Mouse (Mus musculus): ENCODE measurements around the gene Rnf141. TPM values are rescaled to one million over a fixed set of nuclear protein-coding genes. Genes with fewer than 3 reads are reported as not detected.

The Rnf141 gene
- polyA plus RNA-seq, 1 experiment from 2014 or later, result 32.8 TPM

- 77% methylated on average over 18 of the region's 18 CpGs for WGBS
- no peak overlapping the region for H3K4me3 ChIP-seq (ENCODE audit: low read length)
- H3K9ac ChIP-seq (ENCODE audit: low read length), result no peak overlapping the region
- ATAC-seq (replicated peaks; ENCODE audit: extremely low read depth, insufficient read depth, low FRiP score), result peak; percentile 53; the same call in 1 of the 2 replicates
- H3K4me2 ChIP-seq (ENCODE audit: low read depth, low read length), result no peak overlapping the region
- H3K4me1 ChIP-seq (ENCODE audit: control insufficient read depth, insufficient read depth, low read length), result peaks cover 10% of the 10 kb centered on the region
- H3K27ac ChIP-seq (ENCODE audit: low read length), result peak overlapping the region; percentile 1; the same call in 1 of the 2 replicates
- no peaks in the 10 kb centered on the region for H3K27me3 ChIP-seq (ENCODE audit: control insufficient read depth, insufficient read depth, low read length)
- no peaks in the 10 kb centered on the region for H3K36me3 ChIP-seq (ENCODE audit: control insufficient read depth, insufficient read depth)
- no peaks in the 10 kb centered on the region for H3K9me3 ChIP-seq (replicated peaks; ENCODE audit: control insufficient read depth, low read length)
These were observed 34.4 kb downstream of the Rnf141 start for GRCm38 (mm10) chr7:110809585-110810557.

GRCm38 (mm10) chr7:110808962-110809361 is 35.3 kb downstream of the Rnf141 start:
- no peaks in the 10 kb centered on the region for H3K9me3 ChIP-seq (replicated peaks; ENCODE audit: control insufficient read depth, low read length)
- ATAC-seq (replicated peaks; ENCODE audit: extremely low read depth, insufficient read depth, low FRiP score), result no peak

GRCm38 (mm10) chr7:110807460-110808030 is 36.7 kb downstream of the Rnf141 start:
- no peak for ATAC-seq (replicated peaks; ENCODE audit: extremely low read depth, insufficient read depth, low FRiP score)
- Histone ChIP-seq H3K27me3 (ENCODE audit: control insufficient read depth, insufficient read depth, low read length) (no peaks in the 10 kb centered on the region), H3K9ac (ENCODE audit: low read length) (no peak overlapping the region), H3K4me2 (ENCODE audit: low read depth, low read length) (no peak overlapping the region), H3K27ac (ENCODE audit: low read length) (no peak overlapping the region), H3K4me3 (ENCODE audit: low read length) (no peak overlapping the region), H3K36me3 (ENCODE audit: control insufficient read depth, insufficient read depth) (no peaks in the 10 kb centered on the region), H3K4me1 (ENCODE audit: control insufficient read depth, insufficient read depth, low read length) (peaks cover 10% of the 10 kb centered on the region), H3K9me3 (replicated peaks; ENCODE audit: control insufficient read depth, low read length) (no peaks in the 10 kb centered on the region)
- 75% methylated on average over 13 of the region's 13 CpGs for WGBS

More at GRCm38 (mm10) chr7:110808962-110809361, 35.3 kb downstream of the Rnf141 start:
- 58% methylated on average over 3 of the region's 3 CpGs for WGBS
- no peak overlapping the region for H3K27ac ChIP-seq (ENCODE audit: low read length)
- no peak overlapping the region for H3K9ac ChIP-seq (ENCODE audit: low read length)
- no peak overlapping the region for H3K4me2 ChIP-seq (ENCODE audit: low read depth, low read length)
- no peaks in the 10 kb centered on the region for H3K36me3 ChIP-seq (ENCODE audit: control insufficient read depth, insufficient read depth)
- H3K4me3 ChIP-seq (ENCODE audit: low read length), result no peak overlapping the region
- no peaks in the 10 kb centered on the region for H3K27me3 ChIP-seq (ENCODE audit: control insufficient read depth, insufficient read depth, low read length)
- H3K4me1 ChIP-seq (ENCODE audit: control insufficient read depth, insufficient read depth, low read length), result peaks cover 10% of the 10 kb centered on the region

GRCm38 (mm10) chr7:110804266-110804665 is 40.0 kb downstream of the Rnf141 start:
- no peak overlapping the region for H3K4me3 ChIP-seq (ENCODE audit: low read length)
- no peak overlapping the region for H3K27ac ChIP-seq (ENCODE audit: low read length)
- WGBS, result 54% methylated on average over 3 of the region's 3 CpGs
- H3K36me3 ChIP-seq (ENCODE audit: control insufficient read depth, insufficient read depth), result no peaks in the 10 kb centered on the region
- no peak overlapping the region for H3K9ac ChIP-seq (ENCODE audit: low read length)
- no peaks in the 10 kb centered on the region for H3K27me3 ChIP-seq (ENCODE audit: control insufficient read depth, insufficient read depth, low read length)
- H3K9me3 ChIP-seq (replicated peaks; ENCODE audit: control insufficient read depth, low read length), result no peaks in the 10 kb centered on the region
- ATAC-seq (replicated peaks; ENCODE audit: extremely low read depth, insufficient read depth, low FRiP score), result no peak
- peaks cover 4% of the 10 kb centered on the region; the same call in 1 of the 2 replicates for H3K4me1 ChIP-seq (ENCODE audit: control insufficient read depth, insufficient read depth, low read length)
- H3K4me2 ChIP-seq (ENCODE audit: low read depth, low read length), result no peak overlapping the region

GRCm38 (mm10) chr7:110803131-110803530 is 41.1 kb downstream of the Rnf141 start:
- H3K9ac ChIP-seq (ENCODE audit: low read length), result no peak overlapping the region
- ATAC-seq (replicated peaks; ENCODE audit: extremely low read depth, insufficient read depth, low FRiP score), result no peak
- no peak overlapping the region for H3K4me2 ChIP-seq (ENCODE audit: low read depth, low read length)
- no peak overlapping the region for H3K27ac ChIP-seq (ENCODE audit: low read length)
- H3K9me3 ChIP-seq (replicated peaks; ENCODE audit: control insufficient read depth, low read length), result no peaks in the 10 kb centered on the region
- 93% methylated on average over 10 of the region's 10 CpGs for WGBS
- no peaks in the 10 kb centered on the region for H3K36me3 ChIP-seq (ENCODE audit: control insufficient read depth, insufficient read depth)
- H3K4me3 ChIP-seq (ENCODE audit: low read length), result no peak overlapping the region
- H3K27me3 ChIP-seq (ENCODE audit: control insufficient read depth, insufficient read depth, low read length), result no peaks in the 10 kb centered on the region
- peaks cover 4% of the 10 kb centered on the region; the same call in 1 of the 2 replicates for H3K4me1 ChIP-seq (ENCODE audit: control insufficient read depth, insufficient read depth, low read length)

- H3K4me2 ChIP-seq (ENCODE audit: low read depth, low read length), result no peak overlapping the region
- ATAC-seq (replicated peaks; ENCODE audit: extremely low read depth, insufficient read depth, low FRiP score), result no peak
- peaks cover 5% of the 10 kb centered on the region; the same call in 1 of the 2 replicates for H3K4me1 ChIP-seq (ENCODE audit: control insufficient read depth, insufficient read depth, low read length)
- H3K9me3 ChIP-seq (replicated peaks; ENCODE audit: control insufficient read depth, low read length), result no peaks in the 10 kb centered on the region
- no peaks in the 10 kb centered on the region for H3K27me3 ChIP-seq (ENCODE audit: control insufficient read depth, insufficient read depth, low read length)
- no peak overlapping the region for H3K9ac ChIP-seq (ENCODE audit: low read length)
- under 1% methylated on average over 4 of the region's 4 CpGs for WGBS
- H3K36me3 ChIP-seq (ENCODE audit: control insufficient read depth, insufficient read depth), result no peaks in the 10 kb centered on the region
- H3K27ac ChIP-seq (ENCODE audit: low read length), result no peak overlapping the region
- H3K4me3 ChIP-seq (ENCODE audit: low read length), result no peak overlapping the region
These were observed 43.2 kb downstream of the Rnf141 start for GRCm38 (mm10) chr7:110801028-110801427.

GRCm38 (mm10) chr7:110797722-110798409 is 46.4 kb downstream of the Rnf141 start:
- Histone ChIP-seq H3K27ac (ENCODE audit: low read length) (no peak overlapping the region), H3K4me2 (ENCODE audit: low read depth, low read length) (no peak overlapping the region), H3K36me3 (ENCODE audit: control insufficient read depth, insufficient read depth) (no peaks in the 10 kb centered on the region), H3K27me3 (ENCODE audit: control insufficient read depth, insufficient read depth, low read length) (no peaks in the 10 kb centered on the region), H3K4me3 (ENCODE audit: low read length) (no peak overlapping the region), H3K4me1 (ENCODE audit: control insufficient read depth, insufficient read depth, low read length) (peaks cover 5% of the 10 kb centered on the region; the same call in 1 of the 2 replicates), H3K9me3 (replicated peaks; ENCODE audit: control insufficient read depth, low read length) (no peaks in the 10 kb centered on the region), H3K9ac (ENCODE audit: low read length) (no peak overlapping the region)
- no peak for ATAC-seq (replicated peaks; ENCODE audit: extremely low read depth, insufficient read depth, low FRiP score)
- WGBS, result 78% methylated on average over 11 of the region's 11 CpGs

- Histone ChIP-seq H3K4me1 (ENCODE audit: control insufficient read depth, insufficient read depth, low read length) (peaks cover 5% of the 10 kb centered on the region; the same call in 1 of the 2 replicates), H3K27ac (ENCODE audit: low read length) (no peak overlapping the region), H3K4me3 (ENCODE audit: low read length) (no peak overlapping the region), H3K36me3 (ENCODE audit: control insufficient read depth, insufficient read depth) (no peaks in the 10 kb centered on the region), H3K27me3 (ENCODE audit: control insufficient read depth, insufficient read depth, low read length) (no peaks in the 10 kb centered on the region), H3K4me2 (ENCODE audit: low read depth, low read length) (no peak overlapping the region), H3K9me3 (replicated peaks; ENCODE audit: control insufficient read depth, low read length) (no peaks in the 10 kb centered on the region), H3K9ac (ENCODE audit: low read length) (no peak overlapping the region)
- WGBS, result 65% methylated on average over 12 of the region's 12 CpGs
- ATAC-seq (replicated peaks; ENCODE audit: extremely low read depth, insufficient read depth, low FRiP score), result peak; percentile 26; the same call in 1 of the 2 replicates
These were observed 47.7 kb downstream of the Rnf141 start for GRCm38 (mm10) chr7:110796367-110797051.

Measured in heart, embryonic 16.5 days (tissue).